Mouse (Mus musculus): ENCODE measurements around the gene Ppid. TPM values are rescaled to one million over a fixed set of nuclear protein-coding genes. Genes with fewer than 3 reads are reported as not detected.

The Ppid gene
- polyA plus RNA-seq, 1 experiment from 2014 or later, result 245 TPM

- peak within 1 kb of the TSS; percentile 87 for H3K4me3 ChIP-seq
- peaks cover 32% of the 10 kb centered on the region for H3K36me3 ChIP-seq
- WGBS, result 1% methylated on average over 11 of the region's 11 CpGs
- H3K9me3 ChIP-seq (replicated peaks), result no peaks in the 10 kb centered on the region
- peaks cover 15% of the 10 kb centered on the region for H3K4me1 ChIP-seq
- DNase-seq (ENCODE audit: low spot score), result peak; percentile 69
- no peaks in the 10 kb centered on the region for H3K27me3 ChIP-seq (ENCODE audit: low read depth, poor library complexity, severe bottlenecking)
- peak within 1 kb of the TSS; percentile 95 for H3K27ac ChIP-seq
Measured at GRCm38 (mm10) chr3:79629416-79629730, 38.2 kb downstream of the Ppid start, which contains the start of gene Etfdh. Etfdh (minus strand) TSS chr3:79629500.

GRCm38 (mm10) chr3:79652129-79652528 lies 61.0 kb downstream of the Ppid start:
- no peaks in the 10 kb centered on the region for H3K27me3 ChIP-seq (ENCODE audit: low read depth, poor library complexity, severe bottlenecking)
- no peaks in the 10 kb centered on the region for H3K36me3 ChIP-seq
- DNase-seq (ENCODE audit: low spot score), result no peak
- no peaks in the 10 kb centered on the region for H3K4me1 ChIP-seq
- WGBS, result 91% methylated on average over 6 of the region's 6 CpGs
- no peaks in the 10 kb centered on the region for H3K9me3 ChIP-seq (replicated peaks)
- no peak overlapping the region for H3K27ac ChIP-seq
- H3K4me3 ChIP-seq, result no peak overlapping the region

Other genes starting within 250 kb of the Ppid start
- 5.2 and 5.7 TPM in 2 replicates for gene Fnip2, start 23.5 kb upstream of the Ppid start, polyA plus RNA-seq (2016; fragmentation: Nextera tagmentation; extraction: Ambion mirVana)
- 30.8 and 33.4 TPM in 2 replicates for gene 4930579G24Rik, start 37.7 kb downstream of the Ppid start, polyA plus RNA-seq (2016; fragmentation: Nextera tagmentation; extraction: Ambion mirVana)
- gene Etfdh, start 38.2 kb downstream of the Ppid start, polyA plus RNA-seq (2016; fragmentation: Nextera tagmentation; extraction: Ambion mirVana), result 34.6 and 40.8 TPM in 2 replicates
- 0.06 and 0.31 TPM in 2 replicates for gene Rxfp1, start 146.5 kb downstream of the Ppid start, polyA plus RNA-seq (2016; fragmentation: Nextera tagmentation; extraction: Ambion mirVana)

All from limb, embryonic 10.5 days (tissue).